Mouse (Mus musculus): ENCODE results near the gene Nadsyn1.

DNA sequence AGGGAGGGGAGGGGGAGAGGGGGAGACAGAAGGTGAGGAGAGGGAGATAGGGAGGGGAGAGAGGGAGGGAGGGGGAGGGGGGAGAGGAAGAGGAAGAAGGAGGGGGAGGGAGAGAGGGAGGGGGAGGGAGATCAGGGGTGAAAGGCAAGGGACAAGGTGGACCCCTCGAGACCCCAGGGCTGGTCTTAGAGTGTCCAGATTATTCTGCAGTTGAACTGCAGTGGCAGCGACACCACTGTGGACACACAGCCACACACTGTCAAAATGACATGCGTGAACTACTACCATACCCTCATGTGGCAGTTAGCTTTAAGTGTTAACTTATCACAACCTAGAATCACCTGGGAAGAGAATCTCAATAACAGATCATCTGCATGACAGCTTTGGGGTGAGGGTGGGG, 73.6 kb downstream of the Nadsyn1 start:
- TF ChIP-seq CTCF (IDR thresholded peaks at IDR 0.05; ENCODE audit: control insufficient read depth, insufficient read depth, insufficient read length) (no peak), MAX (IDR thresholded peaks at IDR 0.05) (no peak), USF1 (IDR thresholded peaks at IDR 0.05; ENCODE audit: low read depth) (no peak), FOSL1 (IDR thresholded peaks at IDR 0.05; ENCODE audit: insufficient read depth, low read length, poor library complexity, severe bottlenecking) (no peak), MYOG (IDR thresholded peaks at IDR 0.05; ENCODE audit: control insufficient read depth, extremely low read depth, insufficient read length) (no peak), MYOD1 (IDR thresholded peaks at IDR 0.05; ENCODE audit: control insufficient read depth, insufficient read length, low read depth) (no peak), CEBPB (IDR thresholded peaks at IDR 0.05; ENCODE audit: low read depth) (no peak)
